Mouse (Mus musculus) urinary bladder, adult 18-20 months (tissue): Measurements from ENCODE around the gene Wfdc12.

Experiments
- DNase-seq, 2 experiments: peaks; one replicate each; pipeline ENCODE4 v3.0.0; 2022; ENCODE audit warnings: low spot score in 2 of 2, mixed read lengths in 2 of 2

The Wfdc12 gene

DNA sequence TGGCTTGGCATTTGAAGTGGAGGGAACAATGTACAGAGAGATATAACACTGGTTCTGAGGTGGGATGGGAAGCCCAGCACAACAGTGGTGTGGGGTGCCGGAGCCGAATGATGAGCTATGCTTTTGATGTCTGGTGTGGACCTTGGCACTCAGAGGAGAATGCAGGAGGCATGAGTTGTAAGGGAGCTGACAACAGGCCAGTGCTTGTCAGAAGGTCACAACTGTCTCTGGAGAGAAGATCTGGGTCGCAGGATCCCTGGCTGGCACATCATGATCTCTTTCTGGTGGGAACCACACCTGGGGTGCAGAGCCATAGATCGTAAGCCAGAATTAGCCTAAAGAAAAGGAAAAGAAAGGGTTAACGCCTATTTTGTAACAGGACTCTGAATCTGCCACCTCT lies 12.6 kb downstream of the Wfdc12 start:
- DNase-seq = no peak

DNA sequence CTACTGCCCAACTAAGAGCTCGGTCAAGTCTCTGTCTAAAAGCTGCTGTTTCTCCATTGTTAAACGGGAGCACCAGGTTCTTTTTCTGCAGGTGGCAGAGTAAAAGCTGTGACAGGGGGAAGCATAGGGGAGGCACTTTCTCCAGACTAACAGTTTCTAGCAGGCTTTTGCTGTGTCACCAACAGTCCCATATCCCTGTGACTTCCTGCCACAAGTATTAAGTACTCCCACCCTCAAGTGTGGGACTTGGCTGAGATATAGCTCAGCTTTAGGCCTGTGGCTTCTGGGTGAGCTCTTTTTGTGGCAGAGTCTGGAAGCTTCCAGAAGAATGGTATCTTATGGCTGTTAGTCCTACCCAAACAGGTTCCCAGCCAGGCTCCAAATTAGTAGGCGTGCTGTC lies 14.6 kb downstream of the Wfdc12 start:
- no peak for DNase-seq

DNA sequence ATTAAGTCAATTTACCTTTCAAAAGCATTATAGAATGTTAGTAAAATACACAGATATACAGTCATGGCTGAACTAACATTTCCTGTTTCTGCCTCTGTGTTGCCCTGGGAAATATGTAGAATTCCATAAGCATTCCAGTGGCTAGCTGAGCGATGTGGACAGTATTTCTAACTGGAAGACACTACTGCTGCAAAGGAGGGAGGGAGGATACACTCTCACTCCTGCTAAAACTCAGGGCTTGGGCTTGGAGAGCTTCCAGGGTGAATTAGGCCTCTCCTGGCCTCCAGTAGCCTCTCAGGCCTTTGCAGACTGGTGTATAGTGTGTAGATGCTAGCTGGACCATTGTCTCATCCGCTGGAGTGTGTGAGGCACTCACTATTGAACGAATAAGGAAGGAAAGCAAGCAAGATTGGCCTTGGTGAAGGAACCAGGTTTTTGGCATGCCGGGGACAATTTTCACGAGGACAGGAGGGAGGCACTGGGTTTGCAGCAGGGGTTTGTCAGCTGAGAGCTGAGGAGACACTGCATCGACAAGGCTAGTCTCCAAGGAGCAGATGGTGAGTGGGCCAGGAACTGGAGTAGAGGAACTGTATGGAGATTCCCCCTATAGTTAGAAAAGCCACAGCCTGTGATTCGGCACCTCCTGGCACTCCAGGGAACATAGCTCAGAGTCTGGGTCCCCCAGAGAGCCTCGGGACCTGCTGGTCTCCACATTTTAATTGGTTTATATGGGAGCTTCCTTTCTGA lies 15.6 kb downstream of the Wfdc12 start:
- DNase-seq = no peak

DNA sequence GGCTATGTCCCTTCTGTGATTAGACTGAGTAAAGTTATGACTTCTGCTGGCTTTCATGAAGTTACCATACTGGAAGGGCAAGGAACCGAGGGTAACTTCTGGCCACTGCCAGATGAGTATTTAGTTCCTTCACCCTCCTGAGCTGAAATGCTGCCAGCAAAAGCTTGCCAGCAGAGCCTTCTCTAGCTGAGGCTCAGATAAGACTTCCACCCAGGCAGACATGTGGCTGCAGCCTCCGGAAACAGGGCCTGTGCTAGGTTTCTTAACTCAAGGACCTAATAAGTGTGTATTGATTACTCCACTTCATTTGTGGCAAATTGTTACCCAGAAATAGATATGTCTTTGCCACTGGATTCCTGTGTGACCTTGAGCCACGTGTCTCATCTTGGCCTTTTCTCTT lies 17.0 kb downstream of the Wfdc12 start:
- DNase-seq = no peak

DNA sequence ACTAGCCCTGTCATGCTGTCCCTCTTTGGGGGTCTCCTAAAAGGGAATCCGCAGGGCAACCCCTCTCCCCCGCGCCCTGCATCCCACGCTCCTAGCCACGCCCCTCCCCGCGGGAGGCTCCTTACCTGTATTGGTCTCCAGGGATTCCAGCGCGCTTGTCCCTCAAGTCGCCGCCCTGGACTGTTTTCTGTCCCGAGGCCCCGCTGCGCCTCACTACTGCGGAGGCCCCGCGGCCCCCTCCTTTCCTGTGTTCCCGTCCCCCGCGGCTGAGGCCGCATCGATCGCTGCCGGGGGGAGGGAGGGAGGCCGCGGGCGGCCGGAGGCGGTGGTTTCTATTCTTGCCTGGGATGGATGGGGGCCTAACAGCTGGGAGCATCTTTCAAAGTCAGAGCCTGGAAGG lies 19.5 kb downstream of the Wfdc12 start, which contains the start of gene Kcns1:
Kcns1 (minus strand) TSS at position 212 of the 400 bp plus-strand sequence.
- no peak for DNase-seq

DNA sequence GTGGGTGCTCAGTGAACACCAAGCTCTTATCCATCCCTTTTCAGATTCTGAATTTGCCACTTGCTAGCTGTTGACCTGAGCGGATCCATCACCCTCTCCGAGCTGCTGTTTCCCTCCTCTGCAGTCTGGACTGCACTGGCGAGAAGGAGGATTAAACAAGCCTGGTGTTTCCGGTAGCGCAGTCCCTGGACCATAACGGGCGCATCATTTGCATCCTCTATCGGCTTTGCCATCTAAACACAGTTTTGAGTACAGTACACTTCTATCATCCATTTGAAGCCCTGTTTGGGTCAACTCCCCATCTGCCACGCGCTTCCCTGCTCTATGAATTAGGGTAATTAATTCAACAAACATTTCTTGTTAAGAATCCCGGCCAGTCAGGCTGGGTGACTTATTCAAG lies 20.1 kb downstream of the Wfdc12 start:
- DNase-seq = no peak

DNA sequence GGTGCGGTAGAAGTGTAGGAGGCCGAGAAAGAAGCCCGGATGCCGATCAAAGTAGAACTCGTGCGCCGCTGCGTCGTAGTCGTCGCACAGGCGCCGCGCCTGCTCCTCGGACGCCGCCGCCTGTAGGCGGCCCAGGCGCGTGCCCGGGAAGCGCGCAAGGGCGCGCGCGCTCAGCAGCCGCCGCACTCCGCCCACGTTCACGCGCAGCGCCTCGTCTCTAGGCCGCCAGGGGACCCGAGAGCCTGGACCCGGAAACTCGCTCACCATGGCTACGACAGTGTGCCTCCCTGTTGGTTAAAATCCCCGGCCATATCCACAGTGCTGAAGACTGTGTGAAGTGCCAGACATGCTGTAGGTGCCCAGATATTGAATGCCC lies 21.8 kb downstream of the Wfdc12 start:
- DNase-seq = no peak

DNA sequence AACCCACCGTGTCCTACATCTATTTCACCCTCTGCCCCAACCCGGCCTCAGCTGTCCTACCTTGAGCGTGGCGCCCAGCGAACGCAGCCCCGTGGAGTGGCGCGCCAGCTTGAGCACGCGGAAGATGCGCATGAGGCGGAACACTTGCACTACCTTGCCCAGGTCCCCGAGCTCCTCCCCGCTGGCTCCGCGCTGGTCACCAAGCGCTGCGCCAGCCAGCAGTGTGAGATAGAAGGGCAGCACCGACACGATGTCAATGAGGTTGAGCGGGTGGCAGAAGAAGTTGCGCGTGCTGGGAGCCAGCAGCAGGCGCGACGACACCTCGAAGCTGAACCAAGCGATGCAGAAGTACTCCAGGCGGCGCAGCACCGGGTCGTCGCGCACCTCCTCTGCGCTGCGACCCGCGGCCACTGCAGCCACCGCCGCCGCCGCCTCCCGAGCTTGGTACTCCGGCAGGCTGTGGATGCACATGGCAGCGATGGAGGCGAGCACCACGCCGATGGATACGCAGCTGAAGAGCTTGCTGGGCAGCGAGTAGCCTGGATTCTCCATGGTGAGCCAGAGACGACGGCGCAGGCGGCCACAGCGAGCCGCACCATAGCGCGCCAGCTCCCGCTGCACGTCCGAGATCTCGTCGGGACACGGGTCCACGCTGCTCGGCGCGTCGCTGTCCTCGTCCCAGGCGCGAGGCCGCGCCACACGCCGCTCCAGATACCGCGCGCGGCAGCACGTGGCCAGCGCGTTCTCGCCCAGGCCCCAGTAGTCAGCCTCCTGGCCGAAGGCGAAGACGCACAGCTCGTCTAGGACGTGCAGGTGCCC lies 22.4 kb downstream of the Wfdc12 start:
- no peak for DNase-seq

DNA sequence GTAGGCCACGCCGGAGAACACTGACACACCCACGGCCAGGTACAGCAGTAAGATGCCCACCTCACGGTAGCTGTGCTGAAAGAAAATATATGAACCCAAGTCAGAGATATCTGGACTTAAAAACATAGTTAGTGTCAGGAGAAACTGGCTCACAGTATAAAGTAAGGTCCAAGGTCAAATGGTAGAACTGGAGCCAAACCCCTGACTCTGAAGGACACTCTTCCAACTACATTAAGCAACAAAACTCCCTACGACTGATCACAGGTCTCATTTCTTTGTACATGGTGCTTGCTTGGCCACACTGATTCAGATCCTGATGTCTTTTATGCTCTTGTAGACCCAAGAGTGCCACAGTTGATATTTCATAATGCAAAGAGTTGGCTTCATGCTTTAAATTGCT lies 25.5 kb downstream of the Wfdc12 start:
- DNase-seq = no peak

DNA sequence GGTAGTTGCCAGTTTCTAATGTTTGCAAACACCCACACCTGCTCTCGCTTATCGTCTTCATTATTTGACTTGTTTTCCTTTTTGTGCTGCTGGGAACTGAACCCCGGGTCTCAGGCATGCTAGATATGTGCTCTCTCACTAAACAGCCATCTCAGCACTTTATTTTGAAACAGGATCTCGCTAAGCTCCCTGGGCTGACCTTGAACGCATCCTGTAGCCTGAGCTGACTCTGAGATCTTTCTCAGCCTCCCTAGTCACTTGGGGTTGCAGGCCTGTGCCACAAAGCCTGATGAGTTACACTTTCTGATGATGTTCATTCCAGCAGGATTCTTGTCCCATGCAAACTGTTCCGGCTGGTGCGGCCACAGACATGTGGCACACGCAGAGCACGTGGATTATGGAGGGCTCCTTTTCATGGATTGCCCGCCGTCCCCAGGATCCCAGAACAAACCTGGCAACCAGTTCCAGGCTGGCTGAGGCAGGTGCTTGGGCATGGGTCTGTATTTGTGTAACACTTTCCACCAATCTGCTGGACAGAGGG lies 28.8 kb downstream of the Wfdc12 start:
- no peak for DNase-seq

DNA sequence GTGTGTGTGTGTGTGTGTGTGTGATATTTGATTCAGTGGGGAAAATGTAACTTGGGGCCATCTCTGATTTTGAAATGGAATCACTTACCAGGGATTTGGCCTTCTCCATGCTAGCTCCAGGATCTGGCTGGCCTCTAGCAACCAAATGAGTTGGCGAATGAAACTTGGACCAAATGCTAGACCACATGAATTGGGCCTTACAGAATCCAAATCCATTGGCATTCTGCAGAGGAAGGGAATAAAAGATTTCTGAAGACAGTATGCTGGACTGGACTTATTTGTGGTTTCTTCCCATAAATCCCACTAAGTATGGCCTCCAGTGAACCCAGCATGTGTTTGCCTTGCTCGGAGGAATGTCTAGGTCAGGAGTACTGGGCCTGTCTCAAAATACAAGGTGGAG lies 31.6 kb downstream of the Wfdc12 start:
- no peak for DNase-seq

DNA sequence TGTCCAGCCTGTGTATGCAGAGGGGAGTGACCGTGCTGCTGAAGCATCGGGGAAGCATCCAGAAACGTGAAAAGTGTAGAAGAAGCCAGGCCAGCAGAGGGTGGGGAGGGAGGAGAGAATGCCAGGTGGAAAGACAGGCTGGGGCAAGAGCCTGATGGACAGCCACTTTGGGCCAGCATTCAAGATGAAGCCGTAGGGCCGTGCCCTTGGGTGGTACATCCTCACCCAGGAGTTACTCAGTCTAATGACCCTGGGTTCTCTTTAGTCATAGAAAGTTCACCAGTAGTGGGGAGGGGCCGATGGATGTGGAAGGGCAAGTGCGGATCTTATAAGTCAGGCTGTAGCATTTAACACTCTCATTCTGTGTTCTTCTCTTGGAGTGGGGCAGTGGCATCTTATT lies 34.2 kb downstream of the Wfdc12 start:
- DNase-seq = no peak

DNA sequence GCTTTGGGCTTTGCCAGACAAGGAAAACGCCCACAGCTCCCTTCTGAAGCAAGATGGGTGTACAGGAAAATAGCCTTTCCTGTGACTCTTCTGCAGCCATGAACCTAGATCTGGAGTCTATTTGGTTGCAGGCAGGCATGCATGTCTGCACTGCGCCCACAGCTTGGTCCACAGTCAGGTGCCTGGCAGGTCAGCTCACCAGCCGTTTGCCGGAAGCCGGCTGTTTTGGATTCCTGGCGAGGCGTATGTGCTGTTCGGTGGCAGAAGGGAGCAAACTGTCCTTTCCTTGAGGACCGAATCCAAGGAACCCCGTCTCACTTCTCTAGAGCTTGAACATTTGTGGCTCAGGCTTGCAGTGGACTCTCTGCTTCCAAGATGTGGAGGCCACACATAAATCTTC lies 36.4 kb downstream of the Wfdc12 start:
- DNase-seq = no peak

DNA sequence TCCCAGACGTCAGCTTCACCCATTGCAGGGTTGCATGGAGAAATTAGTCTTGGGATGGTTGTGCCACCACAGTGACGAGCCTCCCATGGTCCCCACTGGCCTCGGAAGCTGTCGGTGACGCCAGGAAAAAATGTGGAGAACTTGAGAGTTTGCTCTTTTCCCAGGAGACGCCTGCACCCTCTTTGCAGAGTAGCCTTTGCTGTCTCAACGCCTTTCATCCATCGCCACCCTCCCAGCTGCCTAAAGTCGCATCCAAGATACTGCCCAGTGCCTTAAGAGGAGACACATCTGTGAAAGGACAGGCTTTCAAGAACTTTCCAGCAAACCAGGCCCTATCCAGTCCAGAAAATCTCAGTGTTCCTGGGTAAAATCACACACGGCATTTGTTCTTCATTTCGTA lies 38.1 kb downstream of the Wfdc12 start:
- DNase-seq = no peak

DNA sequence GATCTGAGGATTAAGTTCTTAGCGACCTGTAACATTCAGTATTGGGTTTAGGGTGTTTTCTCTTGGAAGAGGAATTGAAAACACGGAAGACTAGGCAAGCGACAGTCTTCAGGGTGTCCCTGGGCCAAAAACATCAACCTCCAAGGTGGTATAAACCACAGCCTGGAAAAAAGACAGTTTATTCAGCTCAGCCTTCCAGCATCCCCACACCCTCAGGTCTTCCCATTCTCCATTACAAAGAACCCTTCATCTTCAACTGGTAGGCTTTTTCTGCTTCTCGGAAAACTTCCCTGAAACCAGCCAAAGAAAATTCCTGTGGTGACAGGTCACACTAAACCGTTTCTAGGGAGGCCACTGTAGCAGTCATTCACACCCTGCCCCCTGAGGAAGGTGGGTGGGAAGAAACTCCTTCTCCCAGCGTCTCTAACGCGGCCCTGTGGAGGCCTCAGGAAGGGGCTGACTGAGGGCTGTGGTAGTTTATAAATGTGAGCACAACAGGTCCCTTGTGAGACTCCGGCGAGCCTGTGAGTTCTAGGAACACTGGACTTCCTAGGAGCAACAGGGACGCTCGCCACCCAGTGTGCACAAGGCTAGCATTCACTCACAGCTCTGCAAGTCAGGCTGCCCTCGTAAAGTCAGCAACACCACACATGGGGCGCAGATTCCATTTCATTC lies 40.2 kb downstream of the Wfdc12 start:
- DNase-seq = no peak

DNA sequence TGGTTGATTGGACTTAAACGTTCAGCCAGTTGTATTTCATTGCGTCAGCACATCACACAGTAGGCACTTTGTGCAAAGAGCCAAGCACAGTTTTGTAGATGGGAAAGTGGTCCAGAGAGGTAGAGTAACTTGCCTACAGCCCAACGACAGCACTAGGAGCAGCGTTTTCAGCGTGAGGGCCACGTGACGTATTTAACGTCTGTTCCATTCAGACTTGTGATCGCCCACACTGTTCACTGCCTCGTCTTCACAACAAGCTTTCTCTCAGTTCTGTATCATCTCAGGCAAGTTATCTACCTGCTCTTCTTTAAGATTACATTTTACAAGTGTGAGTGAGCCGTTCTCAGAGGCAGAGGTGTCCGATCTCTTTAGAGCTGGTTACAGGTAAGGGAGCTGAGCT lies 43.9 kb downstream of the Wfdc12 start:
- DNase-seq = no peak

DNA sequence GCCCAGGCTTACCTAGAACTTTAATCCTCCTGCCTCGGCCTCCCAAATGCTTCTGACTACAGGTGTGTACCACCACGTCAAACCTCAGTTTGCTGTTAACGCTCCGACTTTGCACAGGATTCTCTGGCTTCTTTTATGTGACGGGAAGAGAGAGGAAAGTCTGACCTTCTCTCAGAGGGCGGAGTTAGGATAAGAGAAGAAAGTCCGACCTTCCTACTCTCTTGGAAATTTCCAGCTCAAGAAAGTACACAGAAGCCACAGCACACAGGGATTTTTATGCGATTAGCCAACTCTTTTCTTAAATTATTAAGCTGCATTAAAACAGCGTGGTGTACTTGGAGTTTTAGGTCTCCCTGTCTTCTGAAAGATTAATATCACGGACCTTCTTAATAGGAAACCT lies 45.9 kb downstream of the Wfdc12 start:
- no peak for DNase-seq

DNA sequence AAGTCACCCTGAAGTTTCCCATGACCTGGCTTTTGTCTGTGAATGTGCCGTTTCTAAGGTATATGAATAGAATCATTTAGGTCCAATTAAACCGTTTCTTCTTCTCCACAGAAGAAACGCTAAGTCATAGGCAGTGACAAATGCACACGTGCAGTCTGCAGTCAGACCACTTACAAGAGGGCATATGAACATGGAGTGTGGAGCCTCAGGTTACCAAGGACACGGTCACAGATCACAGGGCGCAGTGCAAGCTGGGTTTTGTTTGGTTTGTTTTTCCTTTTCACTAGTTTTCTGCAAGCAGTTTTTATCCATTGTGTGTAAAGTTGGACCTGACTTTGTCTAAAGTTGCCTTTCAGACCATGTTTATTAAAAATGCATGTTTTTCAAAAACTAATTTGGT lies 46.4 kb downstream of the Wfdc12 start:
- DNase-seq = no peak

DNA sequence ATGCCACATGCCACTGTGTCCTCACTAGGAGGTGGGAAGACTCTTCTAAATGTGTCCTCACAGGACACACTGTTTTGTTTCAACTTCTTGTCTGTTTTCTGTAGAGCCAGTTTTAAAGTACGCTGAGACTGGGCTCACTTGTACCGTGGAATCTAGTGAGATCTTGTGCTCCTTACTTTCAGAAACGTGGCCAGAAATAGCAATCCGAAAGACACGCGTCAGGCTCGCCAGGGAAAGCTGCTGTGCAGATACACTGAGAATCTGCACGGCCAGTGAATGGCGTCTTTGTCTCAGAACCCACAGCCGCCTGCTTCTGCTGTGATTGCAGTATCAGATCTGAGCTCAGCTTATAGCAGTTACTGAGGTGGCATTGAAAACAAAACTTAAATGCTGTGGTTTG lies 48.4 kb downstream of the Wfdc12 start:
- no peak for DNase-seq
